Mouse (Mus musculus): ENCODE data around the gene Ccdc169. TPM values are rescaled to one million over a fixed set of nuclear protein-coding genes. Genes with fewer than 3 reads are reported as not detected.

Gene Ccdc169
- total RNA-seq, 2 experiments from 2014 or later = 0.16 to 0.28 TPM

GRCm38 (mm10) chr3:55213785-55214184 lies 76.6 kb downstream of the Ccdc169 start:
- no peak for DNase-seq (ENCODE audit: extremely low spot score in 1 of 2, low spot score in 2 of 2)
- TF ChIP-seq CTCF (IDR thresholded peaks at IDR 0.05) = no peak
- no peak overlapping the region for H3K27ac ChIP-seq
- intact Hi-C loops (cut with DNase I) = loop anchor here (5.0 kb wide), 1 partner anchor 51 kb away; no protein-coding TSS in a partner anchor
- no peak overlapping the region for H3K4me3 ChIP-seq

- H3K4me3 ChIP-seq = no peak overlapping the region
- TF ChIP-seq CTCF (IDR thresholded peaks at IDR 0.05) = no peak
- DNase-seq (ENCODE audit: extremely low spot score in 1 of 2, low spot score in 2 of 2) = no peak
- no peak overlapping the region for H3K27ac ChIP-seq
- intact Hi-C loops (cut with DNase I) = loop anchor here (5.0 kb wide), 1 partner anchor 52 kb away; no protein-coding TSS in a partner anchor
These were observed 77.3 kb downstream of the Ccdc169 start for GRCm38 (mm10) chr3:55214413-55214812.

DNA sequence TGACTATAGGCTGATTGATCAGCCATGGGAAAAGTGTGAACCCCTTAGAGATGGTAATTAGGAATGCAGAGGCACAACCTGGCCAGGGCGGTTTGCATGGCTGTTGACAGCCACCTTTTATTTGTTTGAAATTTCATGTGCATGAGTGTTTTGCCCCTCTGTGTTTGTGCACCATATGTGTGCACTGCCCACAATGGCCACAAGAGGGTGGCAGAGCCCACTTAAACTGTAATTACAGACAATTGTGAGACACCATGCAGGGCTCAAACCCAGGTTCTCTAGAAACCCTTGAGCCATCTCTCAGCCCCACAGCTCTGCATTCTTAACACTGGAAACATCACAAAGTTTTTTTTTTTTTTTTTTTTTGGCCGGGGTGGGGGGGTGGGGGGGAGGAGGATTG lies 85.4 kb downstream of the Ccdc169 start:
- intact Hi-C loops (cut with DNase I) = no loop called here
- no peak for DNase-seq (ENCODE audit: extremely low spot score in 1 of 2, low spot score in 2 of 2)
- H3K27ac ChIP-seq = no peak overlapping the region
- no peak overlapping the region for H3K4me3 ChIP-seq
- TF ChIP-seq CTCF (IDR thresholded peaks at IDR 0.05) = peak; percentile 36

Small RNA genes within 50 kb of the gene (microRNA-seq; reads per million reads assigned to microRNA genes)
- gene Gm22029 = 0 reads per million in 2 experiments

Other genes with a start within 250 kb of the Ccdc169 start
- 10 to 100 TPM; 29.1 to 33.0 TPM for gene Sertm1, start 221.5 kb upstream of the Ccdc169 start, total RNA-seq (2021)
- gene Ccna1, start 81.8 kb upstream of the Ccdc169 start, total RNA-seq (2021) = 1 to 10 TPM; 2.0 to 2.2 TPM
- gene Spg20, start 25.2 kb upstream of the Ccdc169 start, total RNA-seq (2021) = 10 to 100 TPM; 29.8 to 30.3 TPM
- gene Sohlh2, start 44.7 kb downstream of the Ccdc169 start, total RNA-seq (2021) = not detected
- 100 to 1,000 TPM; 871 to 963 TPM for gene Dclk1, start 105.0 kb downstream of the Ccdc169 start, total RNA-seq (2021)

Data from left cerebral cortex, adult 2 months (tissue).